Mouse (Mus musculus): ENCODE results near the gene Gsc. TPM values are rescaled to one million over a fixed set of nuclear protein-coding genes. Genes with fewer than 3 reads are reported as not detected.

The Gsc gene
- polyA plus RNA-seq, 1 experiment from 2014 or later = 1.2 TPM

DNA sequence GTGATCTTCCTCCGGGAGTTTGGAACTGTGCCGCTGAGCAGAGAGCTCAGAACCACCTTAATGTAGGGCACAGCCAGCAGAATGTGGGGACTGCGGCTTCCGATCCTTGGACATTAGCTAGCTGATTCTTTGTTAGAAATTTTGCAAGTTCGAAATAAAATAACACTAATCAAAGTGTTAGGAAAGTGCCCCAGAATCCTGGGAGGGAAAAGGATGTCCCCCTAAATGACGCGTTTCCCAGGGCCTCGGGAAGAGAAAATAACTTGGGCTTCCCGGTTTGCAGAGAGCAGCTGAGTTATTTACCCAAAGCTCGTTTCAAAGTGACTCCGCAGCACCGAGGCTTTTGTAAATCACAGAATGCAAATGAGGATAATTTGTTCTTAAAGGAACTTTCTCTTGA lies 3.9 kb upstream of the Gsc start:
- Histone ChIP-seq H3K27ac (ENCODE audit: low read depth, low read length) (no peak overlapping the region), H3K4me3 (ENCODE audit: low read depth, low read length) (no peak overlapping the region), H3K9me3 (ENCODE audit: control insufficient read depth, low read length) (no peaks in the 10 kb centered on the region), H3K9ac (ENCODE audit: low read length) (no peak overlapping the region), H3K27me3 (ENCODE audit: control insufficient read depth, insufficient read depth, low read length) (peaks cover 78% of the 10 kb centered on the region), H3K36me3 (ENCODE audit: control insufficient read depth, insufficient read depth, low read length) (no peaks in the 10 kb centered on the region), H3K4me2 (ENCODE audit: low read depth, low read length, severe bottlenecking) (no peak overlapping the region), H3K4me1 (replicated peaks; ENCODE audit: control insufficient read depth, insufficient read depth, low read length) (peaks cover 19% of the 10 kb centered on the region)
- WGBS = under 1% methylated on average over 12 of the region's 12 CpGs
- ATAC-seq (replicated peaks; ENCODE audit: low FRiP score) = no peak
- DNase-seq (ENCODE audit: low spot score) = no peak

DNA sequence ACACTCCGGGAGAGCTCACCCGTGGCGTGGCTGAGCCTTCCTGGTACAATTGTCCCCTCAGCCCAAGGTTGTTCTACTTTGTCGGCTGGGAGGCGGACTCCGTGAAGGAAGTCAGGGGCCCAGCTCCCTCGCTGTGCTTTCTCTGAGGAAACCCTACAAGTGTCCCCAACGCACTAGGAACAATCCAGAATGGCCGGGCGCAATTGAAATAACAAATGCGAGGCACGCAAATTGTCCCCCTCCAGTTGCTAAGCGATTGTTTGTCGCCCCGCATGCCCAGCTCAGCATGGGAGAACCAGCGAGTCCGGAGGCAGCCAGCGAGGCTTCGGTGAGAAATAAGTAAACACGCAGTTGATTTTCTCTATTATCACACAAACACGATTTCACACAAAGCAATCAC lies 2.8 kb upstream of the Gsc start:
- Histone ChIP-seq H3K36me3 (ENCODE audit: control insufficient read depth, insufficient read depth, low read length) (no peaks in the 10 kb centered on the region), H3K4me1 (replicated peaks; ENCODE audit: control insufficient read depth, insufficient read depth, low read length) (peaks cover 26% of the 10 kb centered on the region)

DNA sequence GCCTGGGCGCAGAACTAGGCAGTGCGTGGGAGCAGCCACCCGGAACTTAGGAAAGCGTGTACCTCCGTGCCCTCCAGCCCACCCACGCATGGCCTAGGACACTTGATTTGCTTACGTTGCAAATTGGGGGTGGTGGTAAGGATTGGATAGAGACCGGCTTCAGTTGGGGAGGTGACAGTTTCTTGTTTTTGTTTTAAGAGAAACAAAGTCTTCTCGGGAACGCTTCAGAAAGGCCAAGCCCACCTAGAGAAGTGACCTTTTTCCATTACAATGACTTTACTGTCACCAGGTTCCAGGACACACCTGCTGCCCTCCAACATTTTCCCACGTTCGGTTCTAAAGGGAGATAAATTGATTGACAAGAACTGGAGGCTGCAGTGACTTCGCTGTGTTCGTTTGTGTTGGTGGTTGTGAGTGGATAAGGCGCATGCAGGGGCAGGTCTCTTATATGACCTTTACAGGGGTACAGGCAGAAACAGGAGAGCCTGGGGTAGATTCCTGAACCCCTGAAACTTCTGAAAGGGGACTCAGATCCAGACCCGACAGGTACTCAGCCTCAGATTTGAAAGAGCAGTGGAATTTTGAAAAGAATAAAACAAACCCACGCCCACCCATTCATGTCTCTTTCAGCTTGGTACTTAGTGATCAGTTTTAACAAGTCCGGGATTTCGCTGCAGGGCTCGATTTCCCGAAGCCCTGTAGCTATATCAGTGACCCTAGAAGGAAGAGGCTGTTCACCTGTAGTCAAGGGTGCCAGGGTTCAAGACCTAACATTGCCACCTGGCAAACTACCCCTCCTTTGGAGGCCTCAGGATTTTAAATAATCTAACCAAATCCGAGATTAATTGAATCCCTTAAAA lies 2.0 kb upstream of the Gsc start:
- no peak overlapping the region for H3K4me2 ChIP-seq (ENCODE audit: low read depth, low read length, severe bottlenecking)

More for the DNA sequence above, 2.8 kb upstream of the Gsc start:
- H3K4me2 ChIP-seq (ENCODE audit: low read depth, low read length, severe bottlenecking) = 0 out of 2 replicates have a peak overlapping the region, but pooled peaks have one; percentile 5
- no peaks in the 10 kb centered on the region for H3K9me3 ChIP-seq (ENCODE audit: control insufficient read depth, low read length)
- no peak overlapping the region for H3K9ac ChIP-seq (ENCODE audit: low read length)
- ATAC-seq (replicated peaks; ENCODE audit: low FRiP score) (no peak), DNase-seq (ENCODE audit: low spot score) (peak; percentile 64)
- peaks cover 85% of the 10 kb centered on the region for H3K27me3 ChIP-seq (ENCODE audit: control insufficient read depth, insufficient read depth, low read length)
- no peak overlapping the region for H3K27ac ChIP-seq (ENCODE audit: low read depth, low read length)
- WGBS = under 1% methylated on average over 21 of the region's 21 CpGs
- H3K4me3 ChIP-seq (ENCODE audit: low read depth, low read length) = no peak overlapping the region

DNA sequence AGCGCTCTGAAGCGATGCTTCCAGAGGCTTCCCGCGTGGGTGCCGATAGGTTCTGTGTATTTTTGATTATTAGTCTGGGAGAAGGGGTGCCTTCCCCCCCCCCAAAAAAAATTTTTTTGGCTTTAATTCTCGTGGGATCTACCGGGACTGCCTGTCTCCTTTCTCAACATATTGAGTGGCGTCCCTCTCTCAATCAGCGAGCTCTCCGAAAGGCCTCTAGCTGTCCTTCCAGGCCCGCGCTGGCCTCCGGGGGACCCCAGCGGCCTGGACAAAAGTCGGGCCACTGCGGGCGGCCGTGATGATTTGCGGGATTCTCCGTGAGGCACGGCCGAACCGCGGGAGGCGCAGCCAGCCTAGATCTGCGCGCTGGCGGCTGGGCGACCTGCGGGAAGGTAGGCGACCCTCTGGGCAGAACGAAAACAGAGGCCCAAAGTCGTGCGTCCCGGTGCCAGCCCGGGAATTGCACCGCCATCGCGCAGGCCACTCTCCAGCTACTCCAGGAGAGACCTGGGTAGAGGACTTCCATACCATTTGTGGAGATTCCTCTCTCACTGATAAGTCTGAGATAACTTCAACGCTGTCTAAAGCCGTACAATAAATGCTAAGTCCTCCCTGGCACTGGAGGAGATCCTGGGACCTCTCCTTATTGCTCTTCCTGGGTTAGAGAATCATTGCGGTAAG lies 1.2 kb upstream of the Gsc start:
- H3K4me1 ChIP-seq (replicated peaks; ENCODE audit: control insufficient read depth, insufficient read depth, low read length) = peaks cover 26% of the 10 kb centered on the region
- DNase-seq (ENCODE audit: low spot score) (peak; percentile 65), ATAC-seq (replicated peaks; ENCODE audit: low FRiP score) (no peak)
- H3K4me3 ChIP-seq (ENCODE audit: low read depth, low read length) = peak overlapping the region; percentile 44; the same call in 1 of the 2 replicates
- WGBS = under 1% methylated on average over 42 of the region's 42 CpGs
- H3K4me2 ChIP-seq (ENCODE audit: low read depth, low read length, severe bottlenecking) = peak overlapping the region; percentile 26; the same call in 1 of the 2 replicates
- H3K27ac ChIP-seq (ENCODE audit: low read depth, low read length) = no peak overlapping the region
- H3K9me3 ChIP-seq (ENCODE audit: control insufficient read depth, low read length) = no peaks in the 10 kb centered on the region
- H3K36me3 ChIP-seq (ENCODE audit: control insufficient read depth, insufficient read depth, low read length) = no peaks in the 10 kb centered on the region
- H3K9ac ChIP-seq (ENCODE audit: low read length) = no peak overlapping the region
- H3K27me3 ChIP-seq (ENCODE audit: control insufficient read depth, insufficient read depth, low read length) = peaks cover 86% of the 10 kb centered on the region

More for the DNA sequence above, 2.0 kb upstream of the Gsc start:
- no peak for DNase-seq (ENCODE audit: low spot score)
- Histone ChIP-seq H3K9me3 (ENCODE audit: control insufficient read depth, low read length) (no peaks in the 10 kb centered on the region), H3K27me3 (ENCODE audit: control insufficient read depth, insufficient read depth, low read length) (peaks cover 89% of the 10 kb centered on the region), H3K4me1 (replicated peaks; ENCODE audit: control insufficient read depth, insufficient read depth, low read length) (peaks cover 26% of the 10 kb centered on the region), H3K36me3 (ENCODE audit: control insufficient read depth, insufficient read depth, low read length) (no peaks in the 10 kb centered on the region), H3K27ac (ENCODE audit: low read depth, low read length) (no peak overlapping the region), H3K9ac (ENCODE audit: low read length) (no peak overlapping the region), H3K4me3 (ENCODE audit: low read depth, low read length) (no peak overlapping the region)
- no peak for ATAC-seq (replicated peaks; ENCODE audit: low FRiP score)
- 1% methylated on average over 22 of the region's 22 CpGs for WGBS

DNA sequence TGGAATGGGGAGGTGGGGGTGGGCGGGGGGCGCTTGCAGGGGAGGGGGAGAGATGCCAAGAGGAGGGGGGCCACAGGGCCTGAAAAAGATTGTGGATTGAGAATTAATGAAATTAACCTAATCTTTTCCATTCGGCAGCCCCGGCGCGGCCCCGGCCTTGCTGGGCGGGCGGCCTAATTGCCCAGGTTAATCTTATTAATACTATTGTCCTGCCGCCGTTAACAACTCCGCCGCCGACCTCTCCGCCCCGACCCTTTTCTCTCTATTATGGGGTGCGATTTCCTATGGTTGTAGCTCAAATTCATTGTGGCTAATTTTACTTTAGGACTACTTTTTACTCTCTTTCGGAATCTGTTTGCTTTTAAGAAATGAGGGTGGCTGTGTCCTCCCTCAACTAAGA lies 362 bp upstream of the Gsc start:
- Histone ChIP-seq H3K9me3 (ENCODE audit: control insufficient read depth, low read length) (no peaks in the 10 kb centered on the region), H3K27ac (ENCODE audit: low read depth, low read length) (no peak overlapping the region), H3K27me3 (ENCODE audit: control insufficient read depth, insufficient read depth, low read length) (peaks cover 90% of the 10 kb centered on the region), H3K36me3 (ENCODE audit: control insufficient read depth, insufficient read depth, low read length) (no peaks in the 10 kb centered on the region), H3K4me1 (replicated peaks; ENCODE audit: control insufficient read depth, insufficient read depth, low read length) (peaks cover 26% of the 10 kb centered on the region), H3K4me2 (ENCODE audit: low read depth, low read length, severe bottlenecking) (peak overlapping the region; percentile 89), H3K9ac (ENCODE audit: low read length) (no peak overlapping the region), H3K4me3 (ENCODE audit: low read depth, low read length) (peak overlapping the region; percentile 44)
- ATAC-seq (replicated peaks; ENCODE audit: low FRiP score) (no peak; the same call in 1 of the 2 replicates), DNase-seq (ENCODE audit: low spot score) (peak; percentile 68)
- under 1% methylated on average over 18 of the region's 18 CpGs for WGBS

DNA sequence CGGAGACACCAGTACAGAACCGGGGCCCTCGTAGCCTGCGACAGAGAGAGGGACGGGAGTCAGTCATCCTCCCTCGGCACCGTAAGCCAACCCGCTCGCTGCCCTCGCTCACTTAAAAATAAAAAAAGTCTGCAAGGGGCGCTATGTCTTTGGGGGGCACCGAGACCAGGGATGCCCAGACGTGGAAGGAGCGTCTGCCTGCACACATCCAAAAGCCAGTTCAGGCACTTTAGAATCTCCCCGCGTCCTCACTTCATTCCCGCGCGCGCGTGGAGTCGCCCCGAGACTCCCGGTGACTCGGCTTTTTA lies 958 bp downstream of the Gsc start:
- Histone ChIP-seq H3K4me3 (ENCODE audit: low read depth, low read length) (peak overlapping the region; percentile 44), H3K4me1 (replicated peaks; ENCODE audit: control insufficient read depth, insufficient read depth, low read length) (peaks cover 26% of the 10 kb centered on the region), H3K36me3 (ENCODE audit: control insufficient read depth, insufficient read depth, low read length) (no peaks in the 10 kb centered on the region), H3K27ac (ENCODE audit: low read depth, low read length) (no peak overlapping the region), H3K9me3 (ENCODE audit: control insufficient read depth, low read length) (no peaks in the 10 kb centered on the region), H3K27me3 (ENCODE audit: control insufficient read depth, insufficient read depth, low read length) (peaks cover 89% of the 10 kb centered on the region), H3K4me2 (ENCODE audit: low read depth, low read length, severe bottlenecking) (peak overlapping the region; percentile 89), H3K9ac (ENCODE audit: low read length) (no peak overlapping the region)
- no peak for ATAC-seq (replicated peaks; ENCODE audit: low FRiP score)
- 1% methylated on average over 25 of the region's 25 CpGs for WGBS
- DNase-seq (ENCODE audit: low spot score) = no peak

DNA sequence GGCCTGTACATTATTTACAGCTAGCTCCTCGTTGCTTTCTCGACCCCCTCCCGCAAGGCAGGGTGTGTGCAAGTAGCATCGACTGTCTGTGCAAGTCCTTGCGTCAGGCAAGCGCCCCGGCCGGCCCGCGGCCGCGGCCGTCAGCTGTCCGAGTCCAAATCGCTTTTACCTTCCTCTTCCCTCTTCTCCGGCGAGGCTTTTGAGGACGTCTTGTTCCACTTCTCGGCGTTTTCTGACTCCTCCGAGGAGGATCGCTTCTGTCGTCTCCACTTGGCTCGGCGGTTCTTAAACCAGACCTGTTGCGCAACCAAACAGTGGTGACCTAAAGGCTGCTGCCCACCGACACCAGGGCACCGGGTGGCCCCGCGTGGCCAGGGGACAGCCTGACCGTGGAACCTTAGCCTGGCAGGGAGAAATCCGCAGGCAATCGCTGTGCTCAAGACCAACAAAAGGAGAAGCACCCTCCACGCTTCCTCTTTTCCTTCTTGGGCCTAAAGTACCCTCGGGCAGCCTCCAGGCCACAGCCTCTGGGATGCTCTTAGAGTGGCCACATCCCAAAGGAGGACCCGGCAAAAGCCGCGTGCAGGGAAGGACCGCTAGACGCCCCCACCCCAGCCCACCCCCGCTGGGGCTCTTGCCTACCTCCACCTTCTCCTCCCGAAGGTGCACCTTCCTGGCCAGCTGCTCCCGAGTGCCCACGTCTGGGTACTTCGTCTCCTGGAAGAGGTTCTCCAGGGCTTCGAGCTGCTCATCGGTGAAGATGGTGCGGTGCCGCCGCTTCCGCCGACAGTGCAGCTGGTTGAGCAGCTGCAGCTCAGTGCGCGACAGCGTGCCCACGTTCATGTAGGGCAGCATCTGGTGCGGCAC lies 1.5 kb downstream of the Gsc start:
- no peaks in the 10 kb centered on the region for H3K9me3 ChIP-seq (ENCODE audit: control insufficient read depth, low read length)
- no peaks in the 10 kb centered on the region for H3K36me3 ChIP-seq (ENCODE audit: control insufficient read depth, insufficient read depth, low read length)
- peaks cover 30% of the 10 kb centered on the region for H3K4me1 ChIP-seq (replicated peaks; ENCODE audit: control insufficient read depth, insufficient read depth, low read length)
- WGBS = under 1% methylated on average over 57 of the region's 57 CpGs
- no peak overlapping the region for H3K27ac ChIP-seq (ENCODE audit: low read depth, low read length)
- H3K27me3 ChIP-seq (ENCODE audit: control insufficient read depth, insufficient read depth, low read length) = peaks cover 86% of the 10 kb centered on the region
- peak overlapping the region; percentile 44 for H3K4me3 ChIP-seq (ENCODE audit: low read depth, low read length)
- no peak overlapping the region for H3K9ac ChIP-seq (ENCODE audit: low read length)
- H3K4me2 ChIP-seq (ENCODE audit: low read depth, low read length, severe bottlenecking) = peak overlapping the region; percentile 89; the same call in 1 of the 2 replicates
- DNase-seq (ENCODE audit: low spot score) (peak; percentile 70), ATAC-seq (replicated peaks; ENCODE audit: low FRiP score) (no peak)

DNA sequence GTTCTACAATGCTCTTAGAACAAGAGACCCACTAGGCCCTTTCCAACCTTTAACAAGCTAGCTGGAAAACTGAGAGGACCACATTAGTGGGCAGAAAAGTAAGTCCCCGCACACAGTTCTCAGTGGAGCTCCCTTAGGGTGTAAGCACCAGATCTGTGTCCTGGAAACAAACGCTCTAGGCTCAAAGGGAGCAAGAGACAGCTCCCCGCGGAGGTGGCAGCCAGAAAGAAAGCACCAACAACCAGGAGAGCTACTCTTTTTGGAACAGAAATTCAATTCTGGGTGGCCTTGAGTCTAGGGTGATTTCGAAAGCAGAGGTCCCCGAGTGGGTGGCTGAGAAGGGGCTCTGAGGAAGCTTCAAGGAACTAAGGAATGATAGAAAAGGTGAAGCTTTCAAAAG lies 2.5 kb downstream of the Gsc start:
- no peak for ATAC-seq (replicated peaks; ENCODE audit: low FRiP score)
- H3K4me1 ChIP-seq (replicated peaks; ENCODE audit: control insufficient read depth, insufficient read depth, low read length) = peaks cover 25% of the 10 kb centered on the region
- 2% methylated on average over 6 of the region's 6 CpGs for WGBS

More for the DNA sequence above, 2.5 kb downstream of the Gsc start:
- H3K27ac ChIP-seq (ENCODE audit: low read depth, low read length) = no peak overlapping the region
- no peak overlapping the region for H3K4me2 ChIP-seq (ENCODE audit: low read depth, low read length, severe bottlenecking)
- H3K36me3 ChIP-seq (ENCODE audit: control insufficient read depth, insufficient read depth, low read length) = no peaks in the 10 kb centered on the region
- no peak overlapping the region for H3K9ac ChIP-seq (ENCODE audit: low read length)
- H3K9me3 ChIP-seq (ENCODE audit: control insufficient read depth, low read length) = no peaks in the 10 kb centered on the region
- DNase-seq (ENCODE audit: low spot score) = no peak
- H3K27me3 ChIP-seq (ENCODE audit: control insufficient read depth, insufficient read depth, low read length) = peaks cover 76% of the 10 kb centered on the region
- H3K4me3 ChIP-seq (ENCODE audit: low read depth, low read length) = no peak overlapping the region

All from forebrain, embryonic 11.5 days (tissue).